Mouse (Mus musculus) neural tube, embryonic 13.5 days (tissue): Measurements from ENCODE around the gene Eva1c. TPM values are rescaled to one million over a fixed set of nuclear protein-coding genes. Genes with fewer than 3 reads are reported as not detected.

ENCODE experiments used
- ATAC-seq: fragments of 200-750 bp; cut with Nextera tagmentation; 2 replicates; pipeline ENCODE4 v1.8.0; 2017; ENCODE audit warnings: low read depth, mild to moderate bottlenecking, moderate TSS enrichment, moderate library complexity
- H3K27ac ChIP-seq: fragments of 300-500 bp; sonication (generic); replicated peaks from 2 replicates; pipeline ENCODE4 v1.5.1; 2015; ENCODE audit warnings: moderate library complexity, mild to moderate bottlenecking, inconsistent platforms
- H3K27me3 ChIP-seq: fragments of 300-500 bp; sonication (generic); 2 replicates; pipeline ENCODE4 v1.6.1; 2015; ENCODE audit warnings: mild to moderate bottlenecking, inconsistent platforms
- H3K36me3 ChIP-seq: fragments of 300-500 bp; sonication (generic); 2 replicates; pipeline ENCODE4 v1.6.1; 2015; ENCODE audit warnings: mild to moderate bottlenecking, inconsistent platforms
- H3K4me1 ChIP-seq: fragments of 300-500 bp; sonication (generic); replicated peaks from 2 replicates; pipeline ENCODE4 v1.6.1; 2015; ENCODE audit warnings: inconsistent platforms
- H3K4me2 ChIP-seq: fragments of 300-500 bp; sonication (generic); 2 replicates; pipeline ENCODE4 v1.6.1; 2015; ENCODE audit warnings: inconsistent platforms, mild to moderate bottlenecking, moderate library complexity
- H3K4me3 ChIP-seq: fragments of 300-500 bp; sonication (generic); 2 replicates; pipeline ENCODE4 v1.5.1; 2015; ENCODE audit warnings: mild to moderate bottlenecking, inconsistent platforms
- H3K9ac ChIP-seq: fragments of 300-500 bp; sonication (generic); 2 replicates; pipeline ENCODE4 v1.6.1; 2015; ENCODE audit warnings: moderate library complexity, mild to moderate bottlenecking, inconsistent platforms
- H3K9me3 ChIP-seq: fragments of 300-500 bp; sonication (generic); 2 replicates; pipeline ENCODE4 v1.6.1; 2016; ENCODE audit warnings: inconsistent platforms
- WGBS: fragments of 180-500 bp; shearing (Covaris S2); methylation state at CpG from one replicate; pipeline ENCODE4 v1.1.7; 2015; 5-methylcytosine and 5-hydroxymethylcytosine counted together
- polyA plus RNA-seq: library from polyadenylated mRNA; unstranded; fragments of >200 nt; fragmentation: Nextera tagmentation; extraction: Ambion mirVana; gene quantifications from 2 replicates; pipeline ENCODE4 v1.2.1, GENCODE M21; 2015

The Eva1c gene
- polyA plus RNA-seq, 1 experiment from 2014 or later = 2.9 TPM

DNA sequence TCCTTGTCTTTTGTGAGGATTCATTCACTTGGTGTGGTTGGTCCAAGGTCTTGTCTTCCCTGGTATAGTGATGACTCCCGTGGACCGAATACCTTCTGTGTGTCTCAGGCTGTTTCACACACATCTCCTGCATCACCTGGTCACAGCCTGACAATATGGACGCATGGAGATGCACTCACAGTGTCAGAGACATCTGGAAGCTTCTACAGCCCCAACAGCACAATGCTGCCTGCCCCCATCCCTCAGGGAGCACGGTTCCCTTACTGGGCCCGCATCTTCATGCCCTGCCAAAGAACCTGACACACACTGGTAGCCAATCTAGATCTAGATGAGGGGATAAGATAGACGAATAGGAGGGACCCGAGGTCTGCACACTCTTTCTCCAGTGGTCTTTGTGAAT lies 2.6 kb downstream of the Eva1c start:
- WGBS = 86% methylated on average over 7 of the region's 7 CpGs
- Histone ChIP-seq H3K4me1 (peaks cover 44% of the 10 kb centered on the region), H3K9me3 (no peaks in the 10 kb centered on the region), H3K27me3 (peaks cover 58% of the 10 kb centered on the region), H3K36me3 (no peaks in the 10 kb centered on the region), H3K4me3 (no peak overlapping the region), H3K27ac (no peak overlapping the region), H3K9ac (no peak overlapping the region), H3K4me2 (no peak overlapping the region)
- ATAC-seq = no peak

DNA sequence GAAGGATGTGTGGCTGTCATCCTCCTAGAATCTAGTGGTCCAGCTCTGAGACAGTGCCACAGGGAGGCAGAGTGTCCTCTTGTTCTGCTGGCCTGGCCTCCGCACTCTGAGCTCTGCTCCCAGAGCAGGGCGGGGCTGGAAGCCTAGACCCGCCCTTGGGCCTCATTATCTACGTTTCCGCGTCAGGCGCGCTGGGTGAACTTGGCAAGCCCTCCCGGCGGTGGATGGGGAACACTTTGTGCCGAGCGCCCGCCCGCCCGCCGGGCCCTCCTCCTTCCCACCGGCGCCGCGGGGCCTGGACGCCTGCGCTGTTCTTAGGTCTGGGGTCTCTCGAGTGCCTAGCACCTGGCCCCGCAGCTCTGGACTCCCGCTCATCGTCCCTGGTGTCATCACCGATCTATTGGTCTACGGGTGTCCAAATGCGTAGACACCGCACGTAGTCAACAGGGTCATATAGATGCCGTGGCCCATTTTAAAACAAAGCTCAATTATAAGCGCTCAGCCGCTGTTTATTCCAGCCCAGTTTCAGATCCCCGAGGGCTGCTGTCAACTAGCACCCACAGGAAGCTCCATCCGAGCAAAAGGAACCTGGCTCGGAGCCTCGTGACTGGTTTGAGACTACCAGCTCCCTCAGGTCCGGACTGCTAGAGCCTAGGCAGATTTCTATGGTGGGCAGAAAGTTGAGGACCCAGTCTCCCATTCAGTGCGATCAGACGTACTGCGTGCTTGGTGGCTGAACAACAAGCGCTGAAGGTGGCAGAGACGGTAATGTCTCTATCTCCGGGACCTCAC lies 3.6 kb downstream of the Eva1c start:
- no peak overlapping the region for H3K27ac ChIP-seq
- H3K4me2 ChIP-seq = peak overlapping the region; percentile 97
- peaks cover 44% of the 10 kb centered on the region for H3K4me1 ChIP-seq
- peak overlapping the region; percentile 70 for H3K9ac ChIP-seq
- H3K9me3 ChIP-seq = no peaks in the 10 kb centered on the region
- ATAC-seq = peak; percentile 58
- no peaks in the 10 kb centered on the region for H3K36me3 ChIP-seq
- peaks cover 62% of the 10 kb centered on the region for H3K27me3 ChIP-seq
- WGBS = under 1% methylated on average over 45 of the region's 45 CpGs
- H3K4me3 ChIP-seq = peak overlapping the region; percentile 50

DNA sequence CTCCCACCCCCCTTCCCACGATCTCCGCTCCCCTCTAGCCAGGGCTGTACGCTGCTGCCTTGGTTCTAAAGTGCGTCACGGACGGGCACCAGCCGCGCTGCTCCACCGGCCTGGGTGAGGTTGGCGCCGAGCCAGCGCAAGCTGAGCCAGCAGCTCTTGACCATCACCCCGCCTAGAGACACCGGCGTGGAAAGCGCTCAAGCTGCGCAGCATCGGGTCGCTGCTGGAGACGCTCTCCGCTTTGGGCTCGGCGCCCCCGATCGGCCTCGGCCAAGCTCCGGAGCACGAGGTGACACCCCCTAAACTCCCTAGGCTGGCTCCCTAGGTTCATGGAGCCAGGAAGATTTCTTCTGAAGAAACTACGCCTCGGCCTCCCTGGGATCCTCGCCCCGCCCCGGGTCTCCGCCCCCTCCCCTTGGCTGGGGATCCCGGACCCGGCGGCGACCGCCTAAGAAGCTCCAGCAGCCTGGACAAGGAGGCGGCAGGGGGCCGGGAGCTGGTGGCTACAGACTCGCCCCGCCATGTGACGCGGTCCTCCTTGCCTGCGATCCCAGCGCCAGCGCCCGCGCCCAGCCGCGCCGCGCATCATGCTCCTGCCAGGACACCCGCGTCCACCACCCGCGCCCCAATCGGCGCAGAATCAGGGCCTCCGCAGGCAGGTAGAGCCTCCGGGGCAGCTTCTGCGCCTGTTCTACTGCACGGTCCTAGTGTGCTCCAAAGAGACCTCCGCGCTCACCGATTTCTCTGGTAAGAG lies 4.3 kb downstream of the Eva1c start:
- Histone ChIP-seq H3K4me2 (peak overlapping the region; percentile 97), H3K9ac (peak overlapping the region; percentile 70), H3K36me3 (no peaks in the 10 kb centered on the region), H3K9me3 (no peaks in the 10 kb centered on the region), H3K4me3 (peak overlapping the region; percentile 50), H3K27ac (no peak overlapping the region), H3K27me3 (peaks cover 65% of the 10 kb centered on the region), H3K4me1 (peaks cover 44% of the 10 kb centered on the region)
- peak; percentile 75 for ATAC-seq
- under 1% methylated on average over 67 of the region's 67 CpGs for WGBS

DNA sequence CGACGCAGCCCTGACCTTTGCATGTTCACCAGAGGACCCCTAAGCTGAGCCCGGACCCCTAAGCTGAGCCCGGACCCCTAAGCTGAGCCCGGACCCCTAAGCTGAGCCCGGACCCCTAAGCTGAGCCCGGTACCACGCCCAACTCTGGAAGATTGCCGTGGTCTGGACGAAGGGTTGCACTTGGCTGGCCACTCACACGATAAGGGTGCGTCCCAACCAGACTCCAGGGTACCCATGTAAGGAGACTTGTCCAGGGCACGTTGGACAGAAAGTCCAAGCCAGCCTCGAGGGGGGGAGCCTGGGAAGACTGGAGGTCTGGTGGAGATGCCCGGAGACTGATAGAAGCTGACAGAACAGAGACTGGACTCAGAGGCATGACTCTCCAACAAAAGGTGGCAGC lies 5.2 kb downstream of the Eva1c start:
- H3K27me3 ChIP-seq = peaks cover 65% of the 10 kb centered on the region
- peak overlapping the region; percentile 50 for H3K4me3 ChIP-seq
- peaks cover 45% of the 10 kb centered on the region for H3K4me1 ChIP-seq
- H3K9me3 ChIP-seq = no peaks in the 10 kb centered on the region
- H3K4me2 ChIP-seq = peak overlapping the region; percentile 97
- peak overlapping the region; percentile 31; the same call in 1 of the 2 replicates for H3K9ac ChIP-seq
- ATAC-seq = no peak
- no peak overlapping the region for H3K27ac ChIP-seq
- no peaks in the 10 kb centered on the region for H3K36me3 ChIP-seq
- 23% methylated on average over 15 of the region's 15 CpGs for WGBS

- Histone ChIP-seq H3K4me2 (peak overlapping the region; percentile 26), H3K9ac (no peak overlapping the region), H3K4me3 (peak overlapping the region; percentile 1; the same call in 1 of the 2 replicates), H3K27ac (no peak overlapping the region), H3K27me3 (peaks cover 64% of the 10 kb centered on the region), H3K4me1 (peaks cover 52% of the 10 kb centered on the region), H3K36me3 (no peaks in the 10 kb centered on the region), H3K9me3 (no peaks in the 10 kb centered on the region)
- WGBS = 47% methylated on average over 6 of the region's 6 CpGs
- no peak for ATAC-seq
These were observed 6.0 kb downstream of the Eva1c start for GRCm38 (mm10) chr16:90832495-90832894.

GRCm38 (mm10) chr16:90833041-90833791 lies 6.7 kb downstream of the Eva1c start:
- Histone ChIP-seq H3K27me3 (peaks cover 58% of the 10 kb centered on the region), H3K36me3 (no peaks in the 10 kb centered on the region), H3K4me2 (peak overlapping the region; percentile 26; the same call in 1 of the 2 replicates), H3K27ac (peak overlapping the region; percentile 46; the same call in 1 of the 2 replicates), H3K9me3 (no peaks in the 10 kb centered on the region), H3K4me1 (peaks cover 56% of the 10 kb centered on the region), H3K9ac (0 out of 2 replicates have a peak overlapping the region, but pooled peaks have one; percentile 8), H3K4me3 (no peak overlapping the region)
- ATAC-seq = no peak
- WGBS = 12% methylated on average over 9 of the region's 9 CpGs

DNA sequence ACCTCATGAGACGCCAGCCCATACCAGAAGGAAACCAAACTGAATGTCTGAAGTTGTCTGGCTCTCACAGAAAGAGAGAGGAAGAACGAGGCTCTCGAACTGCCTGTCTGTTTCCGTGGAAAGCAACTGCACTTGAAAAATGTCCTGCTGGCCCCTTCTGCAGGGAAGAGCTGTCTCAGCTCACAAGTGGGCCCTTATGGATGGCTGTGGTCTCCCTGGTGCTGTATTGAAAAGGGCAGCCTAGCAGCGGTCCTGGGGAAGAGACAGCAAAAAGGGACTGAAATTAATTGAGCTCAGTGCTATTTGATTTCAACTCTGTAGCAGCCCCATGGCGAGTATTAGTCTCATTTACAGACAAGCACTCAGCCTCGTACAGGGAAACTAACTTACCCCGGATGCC lies 10.9 kb downstream of the Eva1c start:
- H3K4me3 ChIP-seq = no peak overlapping the region
- peak; percentile 57 for ATAC-seq
- H3K27ac ChIP-seq = peak overlapping the region; percentile 24
- peaks cover 20% of the 10 kb centered on the region for H3K27me3 ChIP-seq
- no peak overlapping the region for H3K4me2 ChIP-seq
- no peak overlapping the region for H3K9ac ChIP-seq
- no peaks in the 10 kb centered on the region for H3K9me3 ChIP-seq
- WGBS = 53% methylated on average over 8 of the region's 8 CpGs
- H3K36me3 ChIP-seq = no peaks in the 10 kb centered on the region
- H3K4me1 ChIP-seq = peaks cover 46% of the 10 kb centered on the region

GRCm38 (mm10) chr16:90842164-90842563 lies 15.6 kb downstream of the Eva1c start:
- 26% methylated on average over 9 of the region's 9 CpGs for WGBS
- peak; percentile 25 for ATAC-seq
- peak overlapping the region; percentile 35 for H3K4me2 ChIP-seq

GRCm38 (mm10) chr16:90845038-90845437 lies 18.5 kb downstream of the Eva1c start:
- 69% methylated on average over 6 of the region's 6 CpGs for WGBS
- ATAC-seq = no peak
- no peaks in the 10 kb centered on the region for H3K27me3 ChIP-seq
- no peaks in the 10 kb centered on the region for H3K36me3 ChIP-seq
- no peaks in the 10 kb centered on the region for H3K9me3 ChIP-seq
- H3K9ac ChIP-seq = no peak overlapping the region
- no peak overlapping the region for H3K4me2 ChIP-seq
- no peak overlapping the region for H3K27ac ChIP-seq
- H3K4me3 ChIP-seq = no peak overlapping the region
- H3K4me1 ChIP-seq = peaks cover 42% of the 10 kb centered on the region

More at GRCm38 (mm10) chr16:90842164-90842563, 15.6 kb downstream of the Eva1c start:
- Histone ChIP-seq H3K27me3 (no peaks in the 10 kb centered on the region), H3K9me3 (no peaks in the 10 kb centered on the region), H3K4me3 (no peak overlapping the region), H3K27ac (0 out of 2 replicates have a peak overlapping the region, but pooled peaks have one; percentile 13), H3K36me3 (no peaks in the 10 kb centered on the region), H3K4me1 (peaks cover 41% of the 10 kb centered on the region), H3K9ac (no peak overlapping the region)

DNA sequence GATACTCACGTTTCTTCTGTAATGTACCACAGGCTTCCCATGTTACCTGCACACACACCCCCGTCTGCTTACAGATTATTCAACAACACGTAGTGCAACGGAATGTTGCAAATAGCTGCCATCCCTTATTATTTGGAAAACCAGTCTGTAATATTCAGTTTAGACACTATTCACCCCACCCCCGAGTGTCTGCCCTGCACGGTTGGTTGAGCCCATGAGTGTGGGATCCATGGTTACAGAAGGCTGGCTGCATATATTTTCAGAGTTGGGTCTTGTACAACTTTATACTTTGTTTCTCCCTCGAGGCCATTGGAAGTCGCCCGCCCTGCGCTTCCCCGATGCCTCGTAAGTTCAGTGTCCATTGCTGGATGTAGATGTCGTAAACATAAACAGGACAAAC lies 19.1 kb downstream of the Eva1c start:
- Histone ChIP-seq H3K4me2 (no peak overlapping the region), H3K4me3 (no peak overlapping the region), H3K4me1 (peaks cover 42% of the 10 kb centered on the region), H3K9ac (no peak overlapping the region), H3K36me3 (no peaks in the 10 kb centered on the region), H3K27me3 (no peaks in the 10 kb centered on the region), H3K9me3 (no peaks in the 10 kb centered on the region), H3K27ac (no peak overlapping the region)
- ATAC-seq = no peak
- 58% methylated on average over 13 of the region's 13 CpGs for WGBS

GRCm38 (mm10) chr16:90848697-90849096 lies 22.2 kb downstream of the Eva1c start:
- Histone ChIP-seq H3K4me3 (no peak overlapping the region), H3K9ac (no peak overlapping the region), H3K36me3 (no peaks in the 10 kb centered on the region), H3K4me2 (no peak overlapping the region), H3K4me1 (peaks cover 22% of the 10 kb centered on the region), H3K9me3 (no peaks in the 10 kb centered on the region), H3K27me3 (no peaks in the 10 kb centered on the region), H3K27ac (no peak overlapping the region)
- WGBS = 82% methylated on average over 7 of the region's 7 CpGs
- no peak for ATAC-seq

DNA sequence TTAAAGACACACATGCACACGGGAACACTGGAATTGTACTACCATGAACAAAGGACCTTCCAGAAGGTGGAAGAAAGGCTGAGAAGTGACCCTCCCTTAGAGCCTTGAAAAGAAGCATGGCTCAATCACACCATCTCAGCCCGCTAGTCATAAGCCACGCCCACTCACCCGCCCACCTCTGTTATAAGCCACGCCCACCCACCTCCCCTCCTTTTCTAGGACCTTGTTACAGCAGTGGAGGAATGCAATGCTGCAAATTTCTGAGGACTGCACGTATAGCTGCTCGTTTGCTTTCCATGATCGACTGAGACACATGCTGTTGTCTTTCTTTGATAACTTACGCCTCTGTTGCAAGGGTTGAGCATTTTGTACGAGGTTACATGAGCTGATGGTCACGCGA lies 22.7 kb downstream of the Eva1c start:
- WGBS = 41% methylated on average over 12 of the region's 12 CpGs
- H3K4me1 ChIP-seq = peaks cover 22% of the 10 kb centered on the region
- no peaks in the 10 kb centered on the region for H3K27me3 ChIP-seq
- no peak overlapping the region for H3K27ac ChIP-seq
- no peak for ATAC-seq
- no peak overlapping the region for H3K4me3 ChIP-seq
- H3K4me2 ChIP-seq = no peak overlapping the region
- no peaks in the 10 kb centered on the region for H3K9me3 ChIP-seq
- H3K36me3 ChIP-seq = no peaks in the 10 kb centered on the region
- no peak overlapping the region for H3K9ac ChIP-seq
